Mouse (Mus musculus) hindbrain, embryonic 10.5 days (tissue): Measurements from ENCODE around the gene Tacstd2. TPM values are rescaled to one million over a fixed set of nuclear protein-coding genes. Genes with fewer than 3 reads are reported as not detected.
A peak's percentile ranks its signal among the peaks of the same experiment; 100 is the strongest.
"Not testable (repeated sequence)": the region's sequence is repeated elsewhere in the genome, so short reads cannot be mapped to it uniquely, and the experiment has no call there.

Experiments used
- DNase-seq: peaks from one replicate; pipeline ENCODE4 v3.0.0-alpha.2; 2017; ENCODE audit warnings: low spot score
- H3K27ac ChIP-seq: fragments of 300-500 bp; sonication (generic); 2 replicates; pipeline ENCODE4 v1.5.1; 2016; ENCODE audit warnings: mild to moderate bottlenecking, moderate library complexity
- H3K27me3 ChIP-seq: fragments of 300-500 bp; sonication (generic); 2 replicates; pipeline ENCODE4 v1.6.1; 2016; ENCODE audit warnings: mild to moderate bottlenecking; ENCODE audit not compliant: poor library complexity, insufficient read depth, severe bottlenecking
- H3K36me3 ChIP-seq: fragments of 300-500 bp; sonication (generic); 2 replicates; pipeline ENCODE4 v1.6.1; 2016; ENCODE audit warnings: mild to moderate bottlenecking, moderate library complexity
- H3K4me1 ChIP-seq: fragments of 300-500 bp; sonication (generic); replicated peaks from 2 replicates; pipeline ENCODE4 v1.6.1; 2016; ENCODE audit warnings: mild to moderate bottlenecking
- H3K4me3 ChIP-seq: fragments of 300-500 bp; sonication (generic); 2 replicates; pipeline ENCODE4 v1.5.1; 2016; ENCODE audit warnings: mild to moderate bottlenecking, moderate library complexity
- H3K9me3 ChIP-seq: fragments of 300-500 bp; sonication (generic); 2 replicates; pipeline ENCODE4 v1.6.1; 2016; ENCODE audit warnings: mild to moderate bottlenecking, moderate library complexity
- WGBS: fragments of 180-500 bp; shearing (Covaris S2); methylation state at CpG from one replicate; pipeline ENCODE4 v1.1.7; 2016; 5-methylcytosine and 5-hydroxymethylcytosine counted together
- polyA plus RNA-seq: library from polyadenylated mRNA; unstranded; fragments of >200 nt; fragmentation: Nextera tagmentation; extraction: Ambion mirVana; gene quantifications from 2 replicates; pipeline ENCODE4 v1.2.1, GENCODE M21; 2016

Tacstd2 gene
- 5.3 and 9.7 TPM in 2 replicates for polyA plus RNA-seq

GRCm38 (mm10) chr6:67535777-67536054 is at the start of gene Tacstd2:
Gene Tacstd2, minus strand, starts transcription at chr6:67535796.
- Histone ChIP-seq H3K9me3 (no peaks in the 10 kb centered on the region), H3K27me3 (peaks cover 68% of the 10 kb centered on the region), H3K4me3 (peak within 1 kb of the TSS; percentile 55), H3K36me3 (no peaks in the 10 kb centered on the region), H3K4me1 (peaks cover 26% of the 10 kb centered on the region), H3K27ac (no peak within 1 kb of the TSS)
- DNase-seq = no peak
- 5% methylated on average over 8 of the region's 8 CpGs for WGBS

GRCm38 (mm10) chr6:67566270-67566669 is 30.7 kb upstream of the Tacstd2 start:
- 91% methylated on average over 3 of the region's 3 CpGs for WGBS
- Histone ChIP-seq H3K27ac (no peak overlapping the region), H3K4me1 (no peaks in the 10 kb centered on the region), H3K4me3 (no peak overlapping the region), H3K36me3 (no peaks in the 10 kb centered on the region), H3K27me3 (no peaks in the 10 kb centered on the region), H3K9me3 (no peaks in the 10 kb centered on the region)
- DNase-seq = no peak

GRCm38 (mm10) chr6:67555376-67555775 is 19.8 kb upstream of the Tacstd2 start:
- no peaks in the 10 kb centered on the region for H3K36me3 ChIP-seq
- H3K4me1 ChIP-seq = no peaks in the 10 kb centered on the region
- no peak overlapping the region for H3K27ac ChIP-seq
- no peaks in the 10 kb centered on the region for H3K27me3 ChIP-seq
- DNase-seq = no peak
- no peaks in the 10 kb centered on the region for H3K9me3 ChIP-seq
- H3K4me3 ChIP-seq = no peak overlapping the region

- H3K27me3 ChIP-seq = no peaks in the 10 kb centered on the region
- WGBS = 40% methylated on average over 1 of the region's 1 CpGs
- DNase-seq = no peak
- H3K9me3 ChIP-seq = no peaks in the 10 kb centered on the region
- H3K4me1 ChIP-seq = no peaks in the 10 kb centered on the region
- H3K36me3 ChIP-seq = no peaks in the 10 kb centered on the region
- H3K4me3 ChIP-seq = no peak overlapping the region
- H3K27ac ChIP-seq = no peak overlapping the region
Measured at GRCm38 (mm10) chr6:67549550-67549949, 14.0 kb upstream of the Tacstd2 start.

GRCm38 (mm10) chr6:67535005-67535776 is 405 bp downstream of the Tacstd2 start:
- H3K27me3 ChIP-seq = peaks cover 74% of the 10 kb centered on the region
- under 1% methylated on average over 62 of the region's 62 CpGs for WGBS
- DNase-seq = peak; percentile 62

GRCm38 (mm10) chr6:67534191-67535004 is 1.2 kb downstream of the Tacstd2 start:
- no peak overlapping the region for H3K27ac ChIP-seq
- DNase-seq = peak; percentile 36
- WGBS = 7% methylated on average over 31 of the region's 31 CpGs
- H3K27me3 ChIP-seq = peaks cover 75% of the 10 kb centered on the region
- H3K36me3 ChIP-seq = no peaks in the 10 kb centered on the region
- peak overlapping the region; percentile 55 for H3K4me3 ChIP-seq
- peaks cover 26% of the 10 kb centered on the region for H3K4me1 ChIP-seq
- H3K9me3 ChIP-seq = no peaks in the 10 kb centered on the region

More at GRCm38 (mm10) chr6:67535005-67535776, 405 bp downstream of the Tacstd2 start:
- H3K27ac ChIP-seq = no peak overlapping the region
- H3K4me1 ChIP-seq = peaks cover 26% of the 10 kb centered on the region
- H3K4me3 ChIP-seq = peak overlapping the region; percentile 55
- H3K9me3 ChIP-seq = no peaks in the 10 kb centered on the region
- H3K36me3 ChIP-seq = no peaks in the 10 kb centered on the region

GRCm38 (mm10) chr6:67532665-67533440 is 2.7 kb downstream of the Tacstd2 start:
- Histone ChIP-seq H3K27me3 (peaks cover 75% of the 10 kb centered on the region), H3K4me1 (peaks cover 26% of the 10 kb centered on the region), H3K9me3 (no peaks in the 10 kb centered on the region), H3K27ac (no peak overlapping the region), H3K36me3 (no peaks in the 10 kb centered on the region), H3K4me3 (peak overlapping the region; percentile 44)
- peak; percentile 55 for DNase-seq
- WGBS = 10% methylated on average over 29 of the region's 29 CpGs

GRCm38 (mm10) chr6:67531822-67532162 is 3.8 kb downstream of the Tacstd2 start:
- no peak for DNase-seq
- H3K27ac ChIP-seq = no peak overlapping the region
- peaks cover 68% of the 10 kb centered on the region for H3K27me3 ChIP-seq
- no peak overlapping the region for H3K4me3 ChIP-seq
- H3K4me1 ChIP-seq = peaks cover 26% of the 10 kb centered on the region
- no peaks in the 10 kb centered on the region for H3K9me3 ChIP-seq
- H3K36me3 ChIP-seq = no peaks in the 10 kb centered on the region
- WGBS = 62% methylated on average over 7 of the region's 7 CpGs

GRCm38 (mm10) chr6:67530992-67531821 is 4.4 kb downstream of the Tacstd2 start:
- Histone ChIP-seq H3K27me3 (peaks cover 62% of the 10 kb centered on the region), H3K4me1 (peaks cover 26% of the 10 kb centered on the region), H3K4me3 (no peak overlapping the region), H3K27ac (no peak overlapping the region), H3K36me3 (no peaks in the 10 kb centered on the region), H3K9me3 (no peaks in the 10 kb centered on the region)
- 66% methylated on average over 9 of the region's 9 CpGs for WGBS
- no peak for DNase-seq

GRCm38 (mm10) chr6:67526356-67526755 is 9.2 kb downstream of the Tacstd2 start:
- Histone ChIP-seq H3K36me3 (no peaks in the 10 kb centered on the region), H3K9me3 (no peaks in the 10 kb centered on the region), H3K4me3 (no peak overlapping the region), H3K4me1 (no peaks in the 10 kb centered on the region), H3K27me3 (peaks cover 13% of the 10 kb centered on the region), H3K27ac (no peak overlapping the region)
- no peak for DNase-seq
- WGBS = 87% methylated on average over 5 of the region's 5 CpGs

GRCm38 (mm10) chr6:67510752-67511151 is 24.8 kb downstream of the Tacstd2 start:
- no peak overlapping the region for H3K4me3 ChIP-seq
- no peaks in the 10 kb centered on the region for H3K4me1 ChIP-seq
- H3K27me3 ChIP-seq = no peaks in the 10 kb centered on the region
- peak; percentile 23 for DNase-seq
- H3K9me3 ChIP-seq = no peaks in the 10 kb centered on the region
- no peak overlapping the region for H3K27ac ChIP-seq
- H3K36me3 ChIP-seq = no peaks in the 10 kb centered on the region

GRCm38 (mm10) chr6:67501938-67502337 is 33.7 kb downstream of the Tacstd2 start:
- not testable (repeated sequence) for H3K4me3 ChIP-seq, H3K9me3 ChIP-seq, DNase-seq, H3K27ac ChIP-seq, H3K36me3 ChIP-seq, H3K4me1 ChIP-seq, H3K27me3 ChIP-seq
- WGBS = 87% methylated on average over 2 of the region's 6 CpGs
